Mouse (Mus musculus): ENCODE results near the gene Rassf10. TPM values are rescaled to one million over a fixed set of nuclear protein-coding genes. Genes with fewer than 3 reads are reported as not detected.

Rassf10 gene
- 0.71 and 0.96 TPM in 2 replicates for polyA plus RNA-seq (2014; fragmentation: Nextera tagmentation; extraction: Ambion mirVana)

DNA sequence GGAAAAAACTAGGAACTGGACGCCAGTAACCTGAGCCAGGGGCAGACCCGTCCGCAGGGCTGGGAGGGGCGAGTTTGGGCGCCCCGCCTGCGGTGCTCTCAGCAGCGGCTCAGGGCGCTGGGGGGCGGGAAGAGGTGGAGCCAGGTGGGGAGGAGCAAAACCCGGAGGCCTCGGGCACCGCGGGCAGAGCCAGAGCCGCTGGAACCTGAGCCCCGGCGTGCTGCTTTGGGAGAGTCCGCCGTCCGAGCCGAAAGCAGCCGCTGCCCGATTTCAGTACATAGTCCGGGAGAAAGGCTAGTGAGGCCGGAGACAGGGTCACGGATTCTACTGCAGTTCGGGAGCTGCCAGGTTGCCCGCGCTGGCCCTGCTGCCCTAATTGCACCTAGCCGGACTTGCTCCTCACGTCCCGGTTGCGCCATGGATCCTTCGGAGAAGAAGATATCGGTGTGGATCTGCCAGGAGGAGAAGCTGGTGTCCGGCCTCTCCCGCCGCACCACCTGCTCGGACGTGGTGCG lies at the start of gene Rassf10:
Gene Rassf10, plus strand, starts transcription at position 186 of the 515 bp plus-strand sequence.
- Histone ChIP-seq H3K4me1 (replicated peaks; ENCODE audit: control insufficient read depth, insufficient read depth, low read length) (peaks cover 16% of the 10 kb centered on the region), H3K4me3 (ENCODE audit: low read depth, low read length) (peak within 1 kb of the TSS; percentile 40), H3K9ac (ENCODE audit: low read depth, low read length) (peak within 1 kb of the TSS; percentile 31; the same call in 1 of the 2 replicates), H3K9me3 (ENCODE audit: control insufficient read depth, low read length) (no peaks in the 10 kb centered on the region), H3K27ac (ENCODE audit: low read depth, low read length) (no peak within 1 kb of the TSS), H3K4me2 (replicated peaks; ENCODE audit: low read depth, low read length) (peak within 1 kb of the TSS; percentile 75), H3K36me3 (ENCODE audit: control insufficient read depth, insufficient read depth, low read length) (no peaks in the 10 kb centered on the region), H3K27me3 (ENCODE audit: control insufficient read depth, insufficient read depth, low read length) (peaks cover 37% of the 10 kb centered on the region)
- peak; percentile 60; the same call in 1 of the 2 replicates for ATAC-seq (ENCODE audit: low FRiP score)
- no peak for DNase-seq (ENCODE audit: low spot score)
- 0% methylated on average over 40 of the region's 41 CpGs for WGBS

DNA sequence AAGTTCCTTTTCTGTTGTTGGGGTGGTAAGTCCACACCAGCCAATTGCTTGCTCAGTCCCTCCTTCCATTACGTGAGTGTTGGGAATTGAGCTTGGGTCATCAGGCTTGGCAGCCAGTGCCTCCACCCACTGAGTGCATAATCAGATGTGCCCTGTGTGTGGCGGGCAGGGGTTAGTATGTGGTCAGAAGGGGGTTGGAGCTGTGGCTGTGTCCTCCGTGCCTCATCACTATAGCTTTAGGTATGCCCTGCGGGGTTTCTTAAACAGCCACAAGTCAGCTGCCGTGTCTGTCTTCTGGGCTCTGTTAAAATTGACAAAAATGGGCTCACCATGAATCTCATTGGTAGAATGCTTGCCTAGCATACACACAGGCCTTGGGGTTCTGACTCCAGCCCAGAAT lies 46.9 kb upstream of the Rassf10 start:
- no peaks in the 10 kb centered on the region for H3K9me3 ChIP-seq (ENCODE audit: control insufficient read depth, low read length)
- no peaks in the 10 kb centered on the region for H3K4me1 ChIP-seq (replicated peaks; ENCODE audit: control insufficient read depth, insufficient read depth, low read length)
- peaks cover 3% of the 10 kb centered on the region for H3K27me3 ChIP-seq (ENCODE audit: control insufficient read depth, insufficient read depth, low read length)
- H3K4me2 ChIP-seq (replicated peaks; ENCODE audit: low read depth, low read length), result no peak overlapping the region
- WGBS, result 77% methylated on average over 5 of the region's 5 CpGs
- H3K36me3 ChIP-seq (ENCODE audit: control insufficient read depth, insufficient read depth, low read length), result no peaks in the 10 kb centered on the region
- H3K9ac ChIP-seq (ENCODE audit: low read depth, low read length), result no peak overlapping the region
- DNase-seq (ENCODE audit: low spot score) (no peak), ATAC-seq (ENCODE audit: low FRiP score) (no peak)
- H3K27ac ChIP-seq (ENCODE audit: low read depth, low read length), result no peak overlapping the region
- H3K4me3 ChIP-seq (ENCODE audit: low read depth, low read length), result no peak overlapping the region

DNA sequence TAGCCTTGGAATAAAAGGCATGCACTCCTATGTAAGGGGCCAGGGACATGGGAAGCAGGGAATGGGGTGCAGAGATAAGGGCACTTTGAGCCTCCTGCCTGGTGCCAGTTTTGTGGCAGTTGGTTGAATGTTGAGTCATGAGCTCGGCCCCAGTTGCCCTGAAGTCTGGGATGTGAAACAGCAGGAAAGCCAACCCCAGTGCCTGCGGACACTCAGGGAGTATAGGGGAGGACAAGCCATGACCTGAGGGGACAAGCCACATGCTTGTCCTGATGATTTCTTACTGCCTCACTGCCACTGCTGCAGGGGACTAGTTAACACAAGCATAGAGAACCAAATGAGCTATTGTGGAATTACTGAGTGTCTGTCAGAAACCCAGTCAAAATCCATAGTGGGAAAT lies 46.3 kb upstream of the Rassf10 start:
- Histone ChIP-seq H3K9me3 (ENCODE audit: control insufficient read depth, low read length) (no peaks in the 10 kb centered on the region), H3K4me1 (replicated peaks; ENCODE audit: control insufficient read depth, insufficient read depth, low read length) (no peaks in the 10 kb centered on the region), H3K27me3 (ENCODE audit: control insufficient read depth, insufficient read depth, low read length) (peaks cover 3% of the 10 kb centered on the region), H3K9ac (ENCODE audit: low read depth, low read length) (no peak overlapping the region), H3K4me3 (ENCODE audit: low read depth, low read length) (no peak overlapping the region), H3K27ac (ENCODE audit: low read depth, low read length) (no peak overlapping the region), H3K4me2 (replicated peaks; ENCODE audit: low read depth, low read length) (no peak overlapping the region), H3K36me3 (ENCODE audit: control insufficient read depth, insufficient read depth, low read length) (no peaks in the 10 kb centered on the region)
- no peak for ATAC-seq (ENCODE audit: low FRiP score)
- 65% methylated on average over 2 of the region's 2 CpGs for WGBS
- no peak for DNase-seq (ENCODE audit: low spot score)

GRCm38 (mm10) chr7:112909164-112909563 lies 44.6 kb upstream of the Rassf10 start:
- no peaks in the 10 kb centered on the region for H3K9me3 ChIP-seq (ENCODE audit: control insufficient read depth, low read length)
- WGBS, result 88% methylated on average over 10 of the region's 10 CpGs
- no peak for ATAC-seq (ENCODE audit: low FRiP score)

DNA sequence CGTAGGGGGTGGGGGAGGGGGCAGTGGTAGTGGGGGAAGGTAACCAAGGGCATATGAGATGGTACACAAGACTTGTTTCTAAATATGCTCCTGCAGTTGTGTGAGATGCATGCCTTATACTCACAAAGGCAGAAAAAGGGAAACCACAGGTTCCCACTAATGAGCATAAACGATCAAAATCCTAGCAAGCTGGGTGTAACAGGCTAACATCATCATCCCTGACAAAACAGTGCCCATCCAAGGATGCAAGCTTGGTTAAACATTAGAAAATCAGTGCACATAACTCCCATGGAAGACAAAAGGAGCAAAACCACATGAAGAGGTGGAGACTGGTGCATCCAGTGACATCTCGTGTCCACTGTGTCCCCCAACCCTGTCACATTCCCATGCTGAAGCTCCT lies 40.8 kb upstream of the Rassf10 start:
- Histone ChIP-seq H3K27me3 (ENCODE audit: control insufficient read depth, insufficient read depth, low read length) (peaks cover 3% of the 10 kb centered on the region), H3K9me3 (ENCODE audit: control insufficient read depth, low read length) (no peaks in the 10 kb centered on the region), H3K9ac (ENCODE audit: low read depth, low read length) (no peak overlapping the region), H3K4me2 (replicated peaks; ENCODE audit: low read depth, low read length) (no peak overlapping the region), H3K36me3 (ENCODE audit: control insufficient read depth, insufficient read depth, low read length) (no peaks in the 10 kb centered on the region), H3K27ac (ENCODE audit: low read depth, low read length) (no peak overlapping the region), H3K4me1 (replicated peaks; ENCODE audit: control insufficient read depth, insufficient read depth, low read length) (peaks cover 3% of the 10 kb centered on the region; the same call in 1 of the 2 replicates), H3K4me3 (ENCODE audit: low read depth, low read length) (no peak overlapping the region)
- 81% methylated on average over 3 of the region's 3 CpGs for WGBS
- no peak for ATAC-seq (ENCODE audit: low FRiP score)
- no peak for DNase-seq (ENCODE audit: low spot score)

More at GRCm38 (mm10) chr7:112909164-112909563, 44.6 kb upstream of the Rassf10 start:
- Histone ChIP-seq H3K27ac (ENCODE audit: low read depth, low read length) (no peak overlapping the region), H3K4me3 (ENCODE audit: low read depth, low read length) (no peak overlapping the region), H3K9ac (ENCODE audit: low read depth, low read length) (no peak overlapping the region), H3K4me1 (replicated peaks; ENCODE audit: control insufficient read depth, insufficient read depth, low read length) (no peaks in the 10 kb centered on the region), H3K27me3 (ENCODE audit: control insufficient read depth, insufficient read depth, low read length) (peaks cover 3% of the 10 kb centered on the region), H3K36me3 (ENCODE audit: control insufficient read depth, insufficient read depth, low read length) (no peaks in the 10 kb centered on the region), H3K4me2 (replicated peaks; ENCODE audit: low read depth, low read length) (no peak overlapping the region)
- no peak for DNase-seq (ENCODE audit: low spot score)

DNA sequence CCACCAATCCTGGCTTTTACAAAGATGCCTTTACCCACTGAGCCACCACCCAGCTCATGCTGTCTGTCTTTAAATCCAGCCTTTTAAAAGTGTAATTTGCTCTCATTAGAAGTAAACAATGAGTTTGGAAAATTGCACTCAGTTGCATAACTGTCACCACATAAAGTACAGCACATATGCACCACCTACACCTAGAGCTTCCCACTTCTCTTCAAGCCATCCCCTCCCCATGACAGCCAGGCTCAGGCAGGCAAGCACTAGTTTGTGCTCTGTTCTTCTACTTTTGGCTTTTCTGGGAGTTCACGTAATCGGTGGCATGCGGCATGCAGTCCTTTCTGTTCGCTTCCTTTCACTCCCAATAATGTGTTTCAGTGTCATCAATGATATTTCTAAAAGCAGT lies 38.2 kb upstream of the Rassf10 start:
- Histone ChIP-seq H3K27me3 (ENCODE audit: control insufficient read depth, insufficient read depth, low read length) (no peaks in the 10 kb centered on the region), H3K9me3 (ENCODE audit: control insufficient read depth, low read length) (no peaks in the 10 kb centered on the region), H3K27ac (ENCODE audit: low read depth, low read length) (no peak overlapping the region), H3K9ac (ENCODE audit: low read depth, low read length) (no peak overlapping the region), H3K4me3 (ENCODE audit: low read depth, low read length) (no peak overlapping the region), H3K4me2 (replicated peaks; ENCODE audit: low read depth, low read length) (no peak overlapping the region), H3K36me3 (ENCODE audit: control insufficient read depth, insufficient read depth, low read length) (no peaks in the 10 kb centered on the region), H3K4me1 (replicated peaks; ENCODE audit: control insufficient read depth, insufficient read depth, low read length) (peaks cover 10% of the 10 kb centered on the region)
- 81% methylated on average over 4 of the region's 4 CpGs for WGBS
- ATAC-seq (ENCODE audit: low FRiP score) (no peak), DNase-seq (ENCODE audit: low spot score) (no peak)

- Histone ChIP-seq H3K4me3 (ENCODE audit: low read depth, low read length) (no peak overlapping the region), H3K27ac (ENCODE audit: low read depth, low read length) (no peak overlapping the region), H3K36me3 (ENCODE audit: control insufficient read depth, insufficient read depth, low read length) (no peaks in the 10 kb centered on the region), H3K4me1 (replicated peaks; ENCODE audit: control insufficient read depth, insufficient read depth, low read length) (peaks cover 10% of the 10 kb centered on the region), H3K9me3 (ENCODE audit: control insufficient read depth, low read length) (no peaks in the 10 kb centered on the region), H3K9ac (ENCODE audit: low read depth, low read length) (no peak overlapping the region), H3K4me2 (replicated peaks; ENCODE audit: low read depth, low read length) (no peak overlapping the region), H3K27me3 (ENCODE audit: control insufficient read depth, insufficient read depth, low read length) (no peaks in the 10 kb centered on the region)
- WGBS, result 52% methylated on average over 10 of the region's 10 CpGs
- ATAC-seq (ENCODE audit: low FRiP score), result no peak
- no peak for DNase-seq (ENCODE audit: low spot score)
These were observed 36.0 kb upstream of the Rassf10 start for GRCm38 (mm10) chr7:112917613-112918278.

- ATAC-seq (ENCODE audit: low FRiP score) (peak; percentile 53; the same call in 1 of the 2 replicates), DNase-seq (ENCODE audit: low spot score) (peak; percentile 56)
- Histone ChIP-seq H3K4me1 (replicated peaks; ENCODE audit: control insufficient read depth, insufficient read depth, low read length) (peaks cover 10% of the 10 kb centered on the region), H3K4me2 (replicated peaks; ENCODE audit: low read depth, low read length) (no peak overlapping the region; the same call in 1 of the 2 replicates), H3K36me3 (ENCODE audit: control insufficient read depth, insufficient read depth, low read length) (no peaks in the 10 kb centered on the region), H3K4me3 (ENCODE audit: low read depth, low read length) (no peak overlapping the region), H3K9me3 (ENCODE audit: control insufficient read depth, low read length) (no peaks in the 10 kb centered on the region), H3K9ac (ENCODE audit: low read depth, low read length) (peak overlapping the region; percentile 33; the same call in 1 of the 2 replicates), H3K27ac (ENCODE audit: low read depth, low read length) (no peak overlapping the region), H3K27me3 (ENCODE audit: control insufficient read depth, insufficient read depth, low read length) (no peaks in the 10 kb centered on the region)
- 49% methylated on average over 22 of the region's 22 CpGs for WGBS
These were observed 35.3 kb upstream of the Rassf10 start for GRCm38 (mm10) chr7:112918279-112918991.
